Mouse (Mus musculus): ENCODE data around the gene Fam217a.

DNA sequence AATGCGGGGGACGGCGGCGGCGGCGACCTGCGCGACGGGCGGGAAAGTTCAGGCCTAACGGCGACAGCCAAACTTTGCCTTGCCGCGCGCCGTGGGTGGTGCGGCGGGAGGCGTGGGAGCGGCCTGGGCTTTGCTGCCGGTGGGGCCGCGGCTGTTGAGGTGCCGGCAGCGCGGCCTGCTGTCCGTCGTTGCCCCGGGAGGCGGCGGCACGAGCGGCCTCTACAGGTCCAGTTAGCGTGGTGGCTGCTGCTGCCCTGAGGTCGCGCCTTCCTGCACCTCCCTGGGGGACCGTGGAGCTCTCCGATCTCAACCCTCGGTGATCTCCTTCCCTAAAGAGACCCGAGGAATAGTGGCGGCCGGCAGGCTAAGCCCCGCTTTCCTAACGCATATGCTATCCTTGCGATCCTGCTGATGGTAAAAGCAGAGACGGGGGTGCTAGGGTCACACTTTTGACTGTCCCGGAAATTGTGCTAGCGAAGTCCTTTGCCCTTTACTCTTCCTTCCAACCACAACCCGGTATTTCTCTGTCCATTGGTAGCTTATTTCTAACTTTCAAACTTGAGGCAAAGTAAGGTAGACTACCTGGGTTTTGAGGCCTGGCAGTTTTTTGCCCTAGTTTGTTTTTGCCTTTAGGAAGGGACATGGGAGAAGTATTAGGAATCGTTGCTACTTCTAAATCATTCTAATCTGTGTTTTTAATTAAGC lies 48.2 kb downstream of the Fam217a start:
- TF ChIP-seq CTCF (IDR thresholded peaks at IDR 0.05): peak; percentile 70
- TF ChIP-seq EP300 (IDR thresholded peaks at IDR 0.05): no peak

Measured in lung, postnatal 0 days (tissue).